Mouse (Mus musculus) kidney, postnatal 0 days (tissue): ENCODE results near the gene Tnfsf15. TPM values are rescaled to one million over a fixed set of nuclear protein-coding genes. Genes with fewer than 3 reads are reported as not detected.
A peak's percentile ranks its signal among the peaks of the same experiment; 100 is the strongest.

ENCODE experiments used
- ATAC-seq: fragments of 200-750 bp; cut with Nextera tagmentation; replicated peaks from 2 replicates; pipeline ENCODE4 v1.8.0; 2017; ENCODE audit warnings: low read depth, moderate number of reproducible peaks, moderate TSS enrichment, moderate library complexity; ENCODE audit not compliant: low FRiP score
- DNase-seq: peaks from one replicate; pipeline ENCODE4 v3.0.0-alpha.2; 2016; ENCODE audit warnings: low spot score
- H3K27ac ChIP-seq: fragments of 300-500 bp; sonication (generic); 2 replicates; pipeline ENCODE4 v1.5.1; 2014; ENCODE audit warnings: mild to moderate bottlenecking
- H3K27me3 ChIP-seq: fragments of 300-500 bp; sonication (generic); 2 replicates; pipeline ENCODE4 v1.6.1; 2014; ENCODE audit warnings: low read length, mixed read lengths; ENCODE audit not compliant: insufficient read depth
- H3K36me3 ChIP-seq: fragments of 300-500 bp; sonication (generic); 2 replicates; pipeline ENCODE4 v1.6.1; 2014; ENCODE audit warnings: low read length, mixed read lengths; ENCODE audit not compliant: insufficient read depth
- H3K4me1 ChIP-seq: fragments of 300-500 bp; sonication (generic); replicated peaks from 2 replicates; pipeline ENCODE4 v1.6.1; 2014; ENCODE audit warnings: antibody characterized with exemption, low read length, mixed read lengths; ENCODE audit not compliant: insufficient read depth
- H3K4me2 ChIP-seq: fragments of 300-500 bp; sonication (generic); 2 replicates; pipeline ENCODE4 v1.6.1; 2014; ENCODE audit warnings: mild to moderate bottlenecking, low read length, moderate library complexity, mixed read lengths
- H3K4me3 ChIP-seq: fragments of 300-500 bp; sonication (generic); replicated peaks from 2 replicates; pipeline ENCODE4 v1.5.1; 2014; ENCODE audit warnings: low read depth, low read length
- H3K9ac ChIP-seq: fragments of 300-500 bp; sonication (generic); 2 replicates; pipeline ENCODE4 v1.6.1; 2014; ENCODE audit warnings: low read depth, low read length
- H3K9me3 ChIP-seq: fragments of 300-500 bp; sonication (generic); replicated peaks from 2 replicates; pipeline ENCODE4 v1.6.1; 2016; ENCODE audit warnings: low read length, inconsistent platforms, mixed read lengths
- CTCF ChIP-seq: IDR thresholded peaks from 2 replicates; pipeline ENCODE4 v1.5.1; 2016; ENCODE audit warnings: antibody characterized with exemption, low read depth, mild to moderate bottlenecking, moderate library complexity
- whole genome bisulfite sequencing: fragments of 180-500 bp; shearing (Covaris S2); extraction: QIAGEN DNeasy Blood & Tissue Kit; methylation state at CpG from one replicate; pipeline ENCODE4 v1.1.7; 2014; 5-methylcytosine and 5-hydroxymethylcytosine counted together
- polyA plus RNA-seq: library from polyadenylated mRNA; unstranded; fragments of >200 nt; fragmentation: Nextera tagmentation; extraction: Ambion mirVana; gene quantifications from 2 replicates; pipeline ENCODE4 v1.2.1, GENCODE M21; 2015

Tnfsf15 gene
- polyA plus RNA-seq, 1 experiment from 2014 or later, result 0.55 TPM

DNA sequence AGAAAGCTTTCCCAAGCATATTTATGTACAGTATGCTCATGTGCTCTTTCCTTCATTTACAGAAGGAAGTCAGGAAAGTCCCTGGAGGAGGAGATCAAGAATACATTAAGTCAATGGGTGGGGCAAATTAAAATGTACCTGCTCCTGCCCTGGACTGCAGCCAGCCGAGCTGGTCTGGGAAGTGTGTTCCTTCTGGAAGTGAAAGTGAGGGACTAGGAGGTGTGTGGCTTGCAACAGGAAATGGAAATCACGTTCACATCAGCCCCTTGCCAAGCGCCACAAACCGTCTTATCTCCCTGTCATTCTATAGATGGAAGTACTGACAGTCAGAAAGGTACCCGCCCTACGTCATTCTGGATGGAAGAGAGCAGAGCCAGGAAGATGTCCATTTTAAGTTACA, 358 bp upstream of the Tnfsf15 start:
- Histone ChIP-seq H3K36me3 (no peaks in the 10 kb centered on the region), H3K9me3 (no peaks in the 10 kb centered on the region), H3K4me1 (peaks cover 15% of the 10 kb centered on the region; the same call in 1 of the 2 replicates), H3K9ac (no peak overlapping the region), H3K27ac (no peak overlapping the region), H3K4me2 (peak overlapping the region; percentile 39), H3K4me3 (no peak overlapping the region), H3K27me3 (no peaks in the 10 kb centered on the region)
- WGBS, result 54% methylated on average over 6 of the region's 6 CpGs
- DNase-seq (no peak), ATAC-seq (no peak)
- no peak for TF ChIP-seq CTCF

DNA sequence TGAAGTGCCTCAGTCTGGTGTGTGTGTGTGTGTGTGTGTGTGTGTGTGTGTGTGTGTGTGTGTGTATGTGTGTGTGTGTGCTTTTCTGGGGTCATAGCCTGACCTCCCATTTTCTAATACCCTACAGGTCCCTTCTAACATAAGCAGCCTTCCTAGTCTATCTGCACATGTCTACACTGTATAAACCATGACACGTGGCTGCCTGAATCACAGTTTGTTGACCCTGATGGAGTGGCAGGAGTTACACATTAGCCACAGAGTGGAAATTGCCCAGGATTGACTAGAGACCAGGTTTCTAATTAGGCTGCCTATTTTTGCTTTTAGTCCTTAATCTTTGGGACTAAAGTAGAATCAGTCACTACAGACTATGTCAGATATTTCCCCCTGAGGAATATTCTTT, 1.3 kb downstream of the Tnfsf15 start:
- peak overlapping the region; percentile 1; the same call in 1 of the 2 replicates for H3K4me2 ChIP-seq
- 27% methylated on average over 1 of the region's 1 CpGs for WGBS

DNA sequence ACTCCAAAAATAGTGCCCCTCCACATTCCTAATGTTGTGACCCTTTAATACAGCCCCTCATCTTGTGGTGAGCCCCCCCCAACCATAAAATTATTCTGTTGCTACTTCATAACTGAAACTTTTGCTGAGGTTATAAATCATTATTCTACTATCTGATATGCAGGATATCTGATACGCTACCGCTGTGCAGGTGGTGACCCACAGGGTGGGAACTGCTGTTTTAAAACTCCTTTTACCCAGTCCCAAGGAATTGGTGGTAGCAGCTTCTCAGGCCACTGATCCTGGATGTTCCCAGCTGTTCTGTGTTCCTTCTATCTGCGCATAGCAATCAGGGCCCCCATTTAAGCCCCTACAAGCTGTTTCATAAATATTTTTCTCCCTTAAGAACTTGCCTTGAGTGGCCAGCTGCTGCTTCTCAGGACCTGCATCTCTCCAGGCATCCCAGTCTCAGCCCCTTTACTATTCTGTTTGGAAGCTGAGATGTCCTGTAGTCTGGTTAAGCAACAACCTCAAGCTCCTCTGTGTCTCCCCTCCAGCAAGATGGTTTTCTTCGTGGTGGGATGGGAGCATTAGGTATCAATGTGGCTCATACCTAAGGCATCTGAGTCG, 2.0 kb downstream of the Tnfsf15 start:
- DNase-seq (peak; percentile 65), ATAC-seq (no peak)
- H3K9ac ChIP-seq, result no peak overlapping the region
- no peak for TF ChIP-seq CTCF
- no peak overlapping the region for H3K4me3 ChIP-seq
- no peaks in the 10 kb centered on the region for H3K36me3 ChIP-seq
- 70% methylated on average over 5 of the region's 5 CpGs for WGBS
- H3K4me2 ChIP-seq, result peak overlapping the region; percentile 13; the same call in 1 of the 2 replicates
- no peak overlapping the region; the same call in 1 of the 2 replicates for H3K27ac ChIP-seq
- H3K4me1 ChIP-seq, result peaks cover 16% of the 10 kb centered on the region; the same call in 1 of the 2 replicates
- no peaks in the 10 kb centered on the region for H3K27me3 ChIP-seq
- no peaks in the 10 kb centered on the region for H3K9me3 ChIP-seq

More for the DNA sequence above, 1.3 kb downstream of the Tnfsf15 start:
- Histone ChIP-seq H3K4me3 (no peak overlapping the region), H3K4me1 (peaks cover 16% of the 10 kb centered on the region; the same call in 1 of the 2 replicates), H3K27ac (no peak overlapping the region), H3K9ac (no peak overlapping the region), H3K27me3 (no peaks in the 10 kb centered on the region), H3K36me3 (no peaks in the 10 kb centered on the region), H3K9me3 (no peaks in the 10 kb centered on the region)
- DNase-seq (peak; percentile 49), ATAC-seq (peak; percentile 82)
- no peak for TF ChIP-seq CTCF

DNA sequence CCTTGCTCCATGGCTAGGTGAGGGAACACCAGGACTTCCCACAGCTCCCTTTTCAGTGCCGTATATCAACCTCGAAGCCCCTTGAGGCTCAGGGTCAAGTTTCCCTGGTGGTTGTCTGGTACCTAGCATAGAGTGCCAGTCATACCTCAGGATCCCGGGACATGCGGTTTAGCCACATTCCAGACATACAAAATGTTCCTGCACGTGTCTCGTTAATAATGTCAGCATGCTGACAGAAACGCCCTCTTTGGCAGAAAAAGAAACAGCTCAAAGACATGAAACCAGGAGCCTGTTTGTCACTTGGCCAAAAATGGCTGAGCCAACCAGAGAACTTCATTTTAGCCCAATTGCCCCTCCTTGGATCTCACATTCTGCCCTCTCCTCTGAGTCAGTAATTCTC, 2.8 kb downstream of the Tnfsf15 start:
- TF ChIP-seq CTCF, result no peak
- Histone ChIP-seq H3K36me3 (no peaks in the 10 kb centered on the region), H3K4me1 (peaks cover 16% of the 10 kb centered on the region; the same call in 1 of the 2 replicates), H3K4me3 (no peak overlapping the region), H3K9me3 (no peaks in the 10 kb centered on the region), H3K9ac (no peak overlapping the region), H3K27ac (no peak overlapping the region), H3K4me2 (no peak overlapping the region), H3K27me3 (no peaks in the 10 kb centered on the region)
- 0 out of 2 replicates have a peak, but pooled peaks have one; percentile 35 for ATAC-seq
- 34% methylated on average over 7 of the region's 7 CpGs for WGBS
- peak; percentile 34 for DNase-seq

DNA sequence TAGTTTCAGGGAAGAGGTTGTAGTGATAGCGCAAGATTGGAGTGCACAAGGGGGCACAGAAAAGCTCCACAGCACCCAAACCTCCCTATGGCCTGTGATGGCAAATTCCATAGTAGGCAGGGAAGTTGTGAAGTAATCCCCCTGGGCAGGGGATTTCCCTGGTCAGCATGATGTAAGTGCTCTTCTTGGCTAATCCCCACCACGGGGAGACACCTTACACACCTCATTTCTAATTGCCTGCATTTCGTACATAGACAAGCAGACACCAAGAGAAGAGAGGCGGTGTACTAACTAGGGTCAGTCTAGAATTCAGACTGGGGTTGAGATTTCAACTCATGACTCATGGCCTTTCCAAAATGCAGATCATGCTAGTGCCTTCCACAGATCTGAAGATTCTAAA, 4.2 kb downstream of the Tnfsf15 start:
- no peak overlapping the region for H3K4me3 ChIP-seq
- TF ChIP-seq CTCF, result no peak
- H3K4me2 ChIP-seq, result no peak overlapping the region
- H3K4me1 ChIP-seq, result peaks cover 16% of the 10 kb centered on the region; the same call in 1 of the 2 replicates
- 94% methylated on average over 4 of the region's 4 CpGs for WGBS
- DNase-seq (no peak), ATAC-seq (no peak)
- no peaks in the 10 kb centered on the region for H3K27me3 ChIP-seq
- H3K27ac ChIP-seq, result no peak overlapping the region
- H3K9ac ChIP-seq, result no peak overlapping the region
- H3K9me3 ChIP-seq, result no peaks in the 10 kb centered on the region
- no peaks in the 10 kb centered on the region for H3K36me3 ChIP-seq

DNA sequence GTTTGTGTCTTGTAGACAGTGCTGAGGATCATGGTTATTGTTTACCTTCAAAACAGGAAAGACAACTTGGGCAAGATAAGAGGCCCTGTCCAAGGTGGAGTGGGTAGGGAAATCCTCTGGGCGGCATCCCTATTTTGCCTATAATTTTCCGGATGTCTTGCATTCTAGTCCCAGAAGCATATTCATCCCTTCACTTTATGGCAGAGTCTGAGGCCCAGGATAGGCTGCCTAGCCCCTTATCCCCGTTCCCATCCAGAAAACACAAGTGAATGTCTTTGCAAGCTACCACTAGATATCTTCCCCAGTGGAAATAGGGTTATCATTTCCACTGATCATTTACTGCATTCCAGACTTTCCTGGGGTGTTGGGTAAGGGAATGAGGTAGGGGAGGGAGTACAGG, 4.9 kb downstream of the Tnfsf15 start:
- H3K4me2 ChIP-seq, result no peak overlapping the region
- H3K9ac ChIP-seq, result no peak overlapping the region
- no peaks in the 10 kb centered on the region for H3K27me3 ChIP-seq
- no peaks in the 10 kb centered on the region for H3K36me3 ChIP-seq
- ATAC-seq, result no peak
- TF ChIP-seq CTCF, result no peak
- 84% methylated on average over 3 of the region's 3 CpGs for WGBS
- peaks cover 14% of the 10 kb centered on the region; the same call in 1 of the 2 replicates for H3K4me1 ChIP-seq
- no peak overlapping the region for H3K27ac ChIP-seq
- no peak overlapping the region for H3K4me3 ChIP-seq
- no peak for DNase-seq
- H3K9me3 ChIP-seq, result no peaks in the 10 kb centered on the region
